ENCODE assay signal across 27 mouse cellular contexts in the genomic region with DNA sequence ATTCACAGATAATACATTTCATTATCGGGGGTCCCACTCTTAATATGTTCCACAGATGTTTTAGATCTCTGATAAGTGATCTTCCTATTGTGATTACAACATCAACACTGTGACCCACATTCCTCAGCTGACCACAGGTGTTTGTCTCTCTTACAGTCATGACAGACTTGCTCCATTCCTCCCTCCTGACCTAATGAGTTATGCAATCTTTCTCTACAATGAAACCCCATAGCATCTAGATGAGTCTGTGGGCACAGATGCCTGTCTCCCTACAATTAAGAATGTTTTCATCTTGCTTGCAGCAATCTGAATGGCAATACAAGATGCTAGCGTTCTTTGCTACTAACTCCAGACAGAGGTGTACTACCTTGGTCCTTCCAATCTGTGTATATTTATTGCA. TPM values are rescaled to one million over a fixed set of nuclear protein-coding genes. Genes with fewer than 3 reads are reported as not detected.
DNase-seq lines count a peak whose midpoint lies in the region; ATAC-seq and TF ChIP-seq lines count a peak whose summit lies in the region.
"Had no signal": no experiment of that assay in that cellular context is flagged by ENCODE, and none has a peak within 500 bp of the region (broad histone marks: within the 10 kb centered on the region; RNA-seq: fewer than 3 reads in every experiment).

No protein-coding gene starts in this region.

- H3K9ac ChIP-seq in liver, postnatal 0 days (replicated peaks), result no peak overlapping the region
- H3K9ac ChIP-seq: embryonic facial prominence, embryonic 12.5 days; forebrain, embryonic 15.5 days; heart, embryonic 15.5 days; hindbrain, embryonic 14.5 days had no signal

- no peak overlapping the region for H3K4me3 ChIP-seq in C2C12 (ENCODE audit: insufficient read depth, poor library complexity, severe bottlenecking)
- no peak overlapping the region for H3K4me3 ChIP-seq in myocyte
- H3K4me3 ChIP-seq in liver, postnatal 0 days (ENCODE audit: low read depth, low read length), result no peak overlapping the region
- H3K4me3 ChIP-seq: embryonic facial prominence, embryonic 12.5 days; forebrain, embryonic 15.5 days; heart, adult 2 months; heart, embryonic 15.5 days had no signal

- no peak overlapping the region for H3K27ac ChIP-seq in liver, postnatal 0 days (ENCODE audit: low read depth)
- H3K27ac ChIP-seq: embryonic facial prominence, embryonic 12.5 days; forebrain, embryonic 15.5 days; heart, adult 2 months; heart, embryonic 15.5 days; hindbrain, embryonic 14.5 days had no signal

- H3K36me3 ChIP-seq in C2C12 (ENCODE audit: control insufficient read depth, insufficient read depth) (no peaks in the 10 kb centered on the region), myocyte (ENCODE audit: control insufficient read depth, insufficient read depth) (no peaks in the 10 kb centered on the region)
- no peaks in the 10 kb centered on the region for H3K36me3 ChIP-seq in liver, postnatal 0 days (replicated peaks; ENCODE audit: insufficient read depth, low read length)
- H3K36me3 ChIP-seq: embryonic facial prominence, embryonic 12.5 days; forebrain, embryonic 15.5 days; heart, embryonic 15.5 days had no signal

- TF ChIP-seq EP300 in liver, postnatal 0 days (IDR thresholded peaks at IDR 0.05; ENCODE audit: low read depth), result no peak

- H3K27me3 ChIP-seq in C2C12 (ENCODE audit: control insufficient read depth, insufficient read depth, insufficient read length) (no peaks in the 10 kb centered on the region), myocyte (ENCODE audit: control insufficient read depth, insufficient read depth, insufficient read length) (no peaks in the 10 kb centered on the region)
- no peaks in the 10 kb centered on the region for H3K27me3 ChIP-seq in liver, postnatal 0 days (ENCODE audit: insufficient read depth, low read length)
- H3K27me3 ChIP-seq: forebrain, embryonic 15.5 days; heart, embryonic 15.5 days had no signal

- no peaks in the 10 kb centered on the region for H3K4me1 ChIP-seq in liver, postnatal 0 days (ENCODE audit: insufficient read depth)
- H3K4me1 ChIP-seq: embryonic facial prominence, embryonic 12.5 days; heart, embryonic 15.5 days had no signal

- H3ac ChIP-seq in C2C12 (ENCODE audit: control insufficient read depth, insufficient read length, low read depth) (no peak overlapping the region), myocyte (ENCODE audit: control insufficient read depth, insufficient read length) (no peak overlapping the region)

- H3K79me2 ChIP-seq in C2C12 (ENCODE audit: control insufficient read depth, insufficient read depth), result no peaks in the 10 kb centered on the region
- no peaks in the 10 kb centered on the region for H3K79me2 ChIP-seq in myocyte (ENCODE audit: control insufficient read depth, insufficient read depth)

- H3K4me2 ChIP-seq in myocyte (ENCODE audit: low read depth), result no peak overlapping the region
- H3K4me2 ChIP-seq in liver, postnatal 0 days (ENCODE audit: low read depth, low read length), result no peak overlapping the region
- H3K4me2 ChIP-seq: embryonic facial prominence, embryonic 12.5 days; forebrain, embryonic 15.5 days; heart, embryonic 11.5 days; heart, embryonic 15.5 days; hindbrain, embryonic 14.5 days had no signal

- 74% methylated on average over 2 of the region's 2 CpGs for WGBS in liver, postnatal 0 days (ENCODE audit: insufficient replicate concordance)

- TF ChIP-seq POLR2A in myocyte (IDR thresholded peaks at IDR 0.05; ENCODE audit: insufficient read length, low read depth), result no peak

- peak; percentile 64 for ATAC-seq in common myeloid progenitor, adult 5-6 weeks (replicated peaks; ENCODE audit: low read depth, poor library complexity, severe bottlenecking)
- ATAC-seq in liver, postnatal 0 days, result no peak; the same call in 1 of the 2 replicates
- ATAC-seq: forebrain, embryonic 15.5 days had no signal

- H3K79me3 ChIP-seq in C2C12 (ENCODE audit: low read depth), result no peaks in the 10 kb centered on the region

- no peak for TF ChIP-seq CTCF in C2C12 (IDR thresholded peaks at IDR 0.05; ENCODE audit: control insufficient read depth, insufficient read depth, insufficient read length)
- TF ChIP-seq CTCF in liver, postnatal 0 days (IDR thresholded peaks at IDR 0.05; ENCODE audit: low read depth), result no peak

- H3K9me3 ChIP-seq in liver, postnatal 0 days (ENCODE audit: low read length), result no peaks in the 10 kb centered on the region
- H3K9me3 ChIP-seq: embryonic facial prominence, embryonic 12.5 days; forebrain, embryonic 15.5 days; heart, embryonic 15.5 days had no signal

- DNase-seq in 3T3-L1 (ENCODE audit: low read depth, low spot score) (peak; percentile 66), liver (no peak)
- no peak for DNase-seq in liver, postnatal 0 days
- DNase-seq in kidney, postnatal 10 days, result no peak
- DNase-seq: adrenal gland, adult 8-10 months; B cell, adult 2 months; cerebellum, adult 11 months; cerebellum, adult 8-10 months; cerebellum, postnatal 14 days; gastrocnemius, postnatal 36 days; heart, adult 2 months; heart, postnatal 14 days had no signal

TF ChIP-seq in C2C12, 6 proteins besides CTCF, POLR2A, EP300 and RAD21:
- TF ChIP-seq MYOD1 (IDR thresholded peaks at IDR 0.05; ENCODE audit: control insufficient read depth, insufficient read length, low read depth) (no peak), CEBPB (IDR thresholded peaks at IDR 0.05; ENCODE audit: low read depth) (peak; percentile 51), FOSL1 (IDR thresholded peaks at IDR 0.05; ENCODE audit: insufficient read depth, low read length, poor library complexity, severe bottlenecking) (no peak)
TF ChIP-seq in C2C12: peak in this region for 1.

TF ChIP-seq in myocyte, 11 proteins besides CTCF, POLR2A, EP300 and RAD21:
- no peak for TF ChIP-seq E2F4 (IDR thresholded peaks at IDR 0.05; ENCODE audit: insufficient read depth)
- TF ChIP-seq CEBPB (IDR thresholded peaks at IDR 0.05; ENCODE audit: insufficient read depth, poor library complexity, severe bottlenecking), result 0 out of 2 replicates have a peak, but pooled peaks have one; percentile 8

RNA-seq across cellular contexts. Expression of gene Xkrx, which starts 1.4 kb away (rescaled TPM):
- polyA plus RNA-seq in C2C12 (2012; fragmentation: generic; extraction: Trizol) (0.09 TPM), myocyte (2012; fragmentation: generic; extraction: Trizol) (0.02 TPM)
- not detected in 2 replicates for total RNA-seq in common myeloid progenitor, adult 5-6 weeks (2017)
- polyA plus RNA-seq in liver, postnatal 0 days (2015; fragmentation: Nextera tagmentation; extraction: Ambion mirVana), result 0.06 and 0.07 TPM in 2 replicates
- total RNA-seq: hematopoietic stem cell, adult 5-6 weeks; MEL had no signal
- polyA plus RNA-seq: forebrain, embryonic 11.5 days had no signal

RNA-seq across cellular contexts. Expression of gene Arl13a, which starts 26.9 kb away (rescaled TPM):
- polyA plus RNA-seq in C2C12 (2012; fragmentation: generic; extraction: Trizol) (not detected), myocyte (2012; fragmentation: generic; extraction: Trizol) (not detected)
- not detected in 2 replicates for total RNA-seq in common myeloid progenitor, adult 5-6 weeks (2017)
- polyA plus RNA-seq in liver, postnatal 0 days (2015; fragmentation: Nextera tagmentation; extraction: Ambion mirVana), result not detected in 2 replicates
- total RNA-seq: adrenal gland, adult 8-10 months; adrenal gland, postnatal 4 days; gastrocnemius, adult 8-10 months; gastrocnemius, postnatal 36 days; heart, adult 2 months; heart, postnatal 14 days; hematopoietic stem cell, adult 5-6 weeks; MEL had no signal
- polyA plus RNA-seq: brain, embryonic 14.5 days; cortical plate, adult 2 months; embryonic facial prominence, embryonic 12.5 days; forebrain, embryonic 11.5 days; forebrain, embryonic 15.5 days; heart, adult 2 months; hindbrain, embryonic 14.5 days had no signal
